Mouse (Mus musculus) adrenal gland, adult (tissue): ENCODE data around the gene Phlda2.
A peak's percentile ranks its signal among the peaks of the same experiment; 100 is the strongest.

Experiments used
- DNase-seq, 2 experiments: peaks; one replicate each; pipeline ENCODE4 v3.0.0; 2022 to 2023; ENCODE audit warnings: low spot score in 1 of 2; ENCODE audit not compliant: inconsistent age in 2 of 2

Phlda2 gene

DNA sequence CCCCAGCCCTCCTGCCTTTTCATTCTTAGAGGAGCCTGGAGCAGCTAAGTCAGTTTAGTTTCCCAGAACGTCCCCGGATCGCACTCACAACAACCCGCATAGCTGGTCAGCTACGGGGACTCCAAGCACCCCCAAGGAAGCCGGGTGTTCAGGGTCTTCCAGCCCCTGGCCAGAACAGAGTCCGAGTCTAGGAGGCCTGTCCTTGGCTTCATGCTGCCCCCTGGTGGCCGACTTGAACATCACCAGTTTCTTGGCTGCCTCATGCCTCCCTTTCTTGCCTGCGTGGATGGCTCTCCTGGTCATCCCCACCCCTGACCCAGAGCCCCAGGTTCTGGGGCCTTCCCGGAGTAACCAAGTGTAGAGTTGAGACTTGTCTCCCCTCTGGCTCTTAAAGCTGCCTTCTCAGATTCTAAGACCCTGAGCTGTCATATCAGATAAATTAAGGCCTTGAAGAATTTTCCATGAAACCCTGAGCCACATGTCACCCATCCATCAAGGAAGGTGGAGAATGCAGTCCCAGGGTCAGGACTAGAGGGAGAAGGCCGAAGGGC lies 39.0 kb downstream of the Phlda2 start:
- peak; percentile 85 to 96 for DNase-seq

DNA sequence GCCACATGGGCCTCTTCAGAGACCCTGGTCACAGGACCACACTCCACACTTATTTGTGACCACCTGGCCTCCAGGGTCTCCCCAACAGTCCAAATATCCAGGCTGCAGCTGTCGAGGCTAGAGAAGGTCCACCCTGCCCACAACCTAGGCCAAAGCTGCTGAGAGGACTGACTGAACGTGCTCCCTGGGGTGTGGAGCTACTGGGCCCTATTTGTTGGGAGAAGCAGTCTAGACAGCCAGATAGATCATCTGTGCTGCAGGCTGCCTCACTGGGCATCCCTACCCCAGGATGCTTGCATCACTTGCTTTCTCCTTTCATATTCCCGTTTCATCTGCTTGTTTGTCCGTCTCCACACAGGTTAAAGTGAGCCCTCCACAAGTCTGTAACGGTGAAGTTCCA lies 40.4 kb downstream of the Phlda2 start:
- peak in 1 of 2 experiments; percentile 56 for DNase-seq

DNA sequence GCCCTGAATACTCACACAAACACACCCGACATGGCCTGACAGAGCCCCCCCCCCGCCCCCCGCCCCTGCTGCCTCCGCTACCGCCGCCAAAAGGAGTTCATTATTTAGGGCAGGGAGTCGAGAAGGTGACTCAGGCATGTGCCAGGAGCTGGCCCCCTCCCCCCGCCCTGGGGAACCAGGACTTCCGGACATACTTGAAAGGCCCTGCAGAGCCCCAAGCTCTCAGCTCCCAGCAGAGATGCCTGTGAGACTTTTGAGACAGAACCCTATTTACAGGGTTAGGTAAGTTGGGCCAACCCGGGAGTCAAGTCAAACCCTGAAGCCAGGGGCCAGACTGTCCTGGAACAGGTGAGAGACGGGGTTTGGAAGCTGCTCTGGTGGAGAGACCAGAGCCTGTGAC lies 41.0 kb downstream of the Phlda2 start:
- peak; percentile 21 to 60 for DNase-seq

DNA sequence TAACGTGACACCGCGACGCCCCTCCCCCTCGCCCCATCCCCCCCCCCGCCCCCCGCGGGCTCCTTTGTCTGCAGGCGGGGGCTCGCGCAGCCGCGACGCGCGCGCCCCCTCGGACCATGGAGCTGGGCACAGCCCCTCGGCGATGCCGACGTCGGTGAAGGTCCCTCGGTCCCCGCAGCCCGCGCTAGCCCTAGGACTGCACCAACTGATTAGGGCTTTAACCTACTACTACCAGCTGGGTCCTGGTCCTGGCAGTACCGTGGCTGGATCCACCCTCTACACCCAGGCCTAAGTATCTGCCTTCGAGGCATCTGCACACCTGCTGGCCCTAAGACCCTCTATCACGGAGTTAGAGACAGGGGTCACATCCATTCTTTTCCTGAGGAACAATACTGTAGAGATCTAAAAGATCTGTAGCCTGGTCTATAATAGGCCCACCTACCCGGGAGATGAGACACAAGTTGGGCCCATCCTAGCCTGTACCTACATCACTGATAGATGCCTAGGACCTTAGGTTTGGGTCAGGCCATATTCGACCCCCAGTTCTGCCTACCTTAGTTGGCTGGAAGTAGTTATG lies 41.6 kb downstream of the Phlda2 start:
- DNase-seq, result peak in 1 of 2 experiments; percentile 81

DNA sequence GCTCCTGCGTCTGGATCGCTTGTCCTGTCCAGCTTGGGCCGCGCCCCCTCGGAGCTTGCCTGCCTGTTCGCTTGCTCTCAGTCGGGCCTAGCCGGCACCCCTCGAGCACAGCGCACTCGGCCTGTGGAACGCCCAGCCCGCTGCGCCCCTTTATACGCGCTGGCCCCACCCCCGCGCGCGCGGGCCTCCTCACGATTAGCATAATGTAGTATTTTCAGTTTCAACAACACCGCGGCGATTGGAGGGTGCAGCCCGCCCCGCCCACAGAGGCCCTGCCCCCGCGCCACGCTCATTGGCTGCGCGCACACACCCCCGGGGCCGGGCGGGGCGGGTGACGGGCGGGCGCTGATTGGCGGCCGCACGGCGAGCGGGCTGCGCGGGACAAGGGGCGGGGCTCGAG lies 42.1 kb downstream of the Phlda2 start, which contains the start of gene Cdkn1c:
Gene Cdkn1c (minus strand): TSS at position 177 of the 400 bp plus-strand sequence.
- peak; percentile 92 to 95 for DNase-seq

DNA sequence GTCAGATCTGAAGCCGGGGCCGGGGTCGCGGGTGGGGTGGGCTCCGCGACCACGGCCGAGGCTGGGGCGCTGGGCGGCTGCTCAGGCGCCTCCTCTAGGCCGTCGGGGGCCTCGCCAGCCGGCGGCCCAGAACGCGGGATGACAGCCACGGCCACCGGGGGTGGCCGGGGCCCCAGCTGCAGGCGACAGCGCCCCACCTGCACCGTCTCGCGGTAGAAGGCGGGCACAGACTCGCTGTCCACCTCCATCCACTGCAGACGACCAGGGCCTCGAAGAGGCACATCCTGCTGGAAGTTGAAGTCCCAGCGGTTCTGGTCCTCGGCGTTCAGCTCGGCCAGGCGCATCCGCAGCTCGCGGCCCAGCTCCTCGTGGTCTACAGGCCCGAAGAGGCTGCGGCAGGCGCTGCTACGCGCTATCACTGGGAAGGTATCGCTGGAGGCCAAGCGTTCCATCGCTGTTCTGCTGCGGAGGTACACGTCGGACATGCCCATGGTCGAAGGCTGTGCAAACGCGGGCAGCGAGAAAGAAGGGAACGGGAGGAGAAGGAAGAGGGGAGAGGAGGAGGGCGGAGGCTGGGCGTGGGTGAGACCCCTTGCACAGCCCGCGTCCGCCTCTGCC lies 42.6 kb downstream of the Phlda2 start:
- DNase-seq, result no peak

DNA sequence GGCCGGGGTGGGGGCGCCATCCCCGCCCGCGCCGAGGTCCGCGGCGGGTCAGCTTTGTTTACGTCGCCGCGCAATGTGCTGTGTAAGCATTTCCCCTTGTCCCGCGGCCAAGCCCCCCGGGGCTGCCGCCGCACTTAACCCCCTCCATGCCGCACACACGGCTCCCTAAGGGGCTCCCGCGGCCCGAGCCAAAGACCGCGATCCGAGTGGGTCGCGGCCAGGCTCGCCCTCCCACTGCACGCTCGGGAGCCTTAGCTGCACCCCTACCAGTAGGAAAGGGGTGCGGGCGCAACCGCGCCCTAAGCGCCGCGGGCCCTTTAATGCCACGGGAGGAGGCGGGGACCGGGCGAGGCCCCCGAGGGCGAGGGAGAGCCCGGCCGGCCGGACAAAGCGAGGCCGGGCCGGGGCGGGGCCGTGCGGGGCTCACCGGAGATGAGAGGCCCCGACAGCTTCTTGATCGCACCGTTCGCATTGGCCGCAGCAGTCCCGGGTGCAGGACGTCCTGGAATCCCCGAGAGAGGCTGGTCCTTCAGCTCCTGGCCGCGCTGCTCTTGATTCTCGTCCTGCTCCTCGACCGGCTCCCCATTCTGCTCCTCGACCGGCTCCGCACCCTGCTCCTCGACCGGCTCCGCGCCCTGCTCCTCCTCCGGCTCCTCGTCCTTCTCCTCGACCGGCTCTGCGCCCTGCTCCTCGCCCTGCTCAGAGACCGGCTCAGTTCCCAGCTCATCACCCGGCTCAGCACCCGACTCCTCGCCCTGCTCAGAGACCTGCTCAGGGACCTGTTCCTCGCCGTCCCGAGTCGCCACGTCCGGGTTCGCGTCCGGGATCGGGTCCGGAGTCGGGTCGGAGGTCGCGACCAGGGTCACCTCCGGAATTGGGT lies 43.4 kb downstream of the Phlda2 start:
- peak; percentile 64 to 78 for DNase-seq

DNA sequence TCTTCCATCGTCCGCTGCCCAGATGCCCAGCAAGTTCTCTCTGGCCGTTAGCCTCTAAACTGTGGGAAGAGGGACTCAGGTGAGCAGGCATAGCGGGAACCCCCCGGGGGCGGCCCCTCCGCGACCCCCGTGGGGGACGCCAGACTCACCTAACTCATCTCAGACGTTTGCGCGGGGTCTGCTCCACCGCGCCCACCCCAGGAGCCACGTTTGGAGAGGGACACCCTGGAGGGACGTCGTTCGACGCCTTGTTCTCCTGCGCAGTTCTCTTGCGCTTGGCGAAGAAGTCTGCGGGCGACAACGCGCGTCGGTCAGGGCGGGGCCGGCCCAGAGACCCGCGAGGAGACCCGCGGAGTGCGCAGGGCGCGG lies 44.0 kb downstream of the Phlda2 start:
- DNase-seq, result peak; percentile 29 to 46
